Mouse (Mus musculus) liver, embryonic 12.5 days (tissue): ENCODE measurements around the gene Mterf1b. TPM values are rescaled to one million over a fixed set of nuclear protein-coding genes. Genes with fewer than 3 reads are reported as not detected.
"Not testable (repeated sequence)": the region's sequence is repeated elsewhere in the genome, so short reads cannot be mapped to it uniquely, and the experiment has no call there.

Experiments
- ATAC-seq: fragments of 200-750 bp; cut with Nextera tagmentation; 2 replicates; pipeline ENCODE4 v1.8.0; 2017; ENCODE audit warnings: moderate number of reproducible peaks, mild to moderate bottlenecking, moderate library complexity
- H3K27ac ChIP-seq: fragments of 300-500 bp; sonication (generic); 2 replicates; pipeline ENCODE4 v1.5.1; 2016; ENCODE audit warnings: mild to moderate bottlenecking
- H3K27me3 ChIP-seq: fragments of 300-500 bp; sonication (generic); replicated peaks from 2 replicates; pipeline ENCODE4 v1.6.1; 2016; ENCODE audit warnings: mild to moderate bottlenecking, moderate library complexity
- H3K36me3 ChIP-seq: fragments of 300-500 bp; sonication (generic); 2 replicates; pipeline ENCODE4 v1.6.1; 2016; ENCODE audit warnings: mild to moderate bottlenecking, moderate library complexity
- H3K4me1 ChIP-seq: fragments of 300-500 bp; sonication (generic); 2 replicates; pipeline ENCODE4 v1.6.1; 2016
- H3K4me2 ChIP-seq: fragments of 300-500 bp; sonication (generic); 2 replicates; pipeline ENCODE4 v1.6.1; 2016; ENCODE audit warnings: mild to moderate bottlenecking, moderate library complexity
- H3K4me3 ChIP-seq: fragments of 300-500 bp; sonication (generic); 2 replicates; pipeline ENCODE4 v1.5.1; 2016; ENCODE audit warnings: mild to moderate bottlenecking, moderate library complexity
- H3K9ac ChIP-seq: fragments of 300-500 bp; sonication (generic); 2 replicates; pipeline ENCODE4 v1.6.1; 2016; ENCODE audit warnings: mild to moderate bottlenecking, moderate library complexity
- H3K9me3 ChIP-seq: fragments of 300-500 bp; sonication (generic); replicated peaks from 2 replicates; pipeline ENCODE4 v1.6.1; 2016; ENCODE audit warnings: mild to moderate bottlenecking, moderate library complexity
- WGBS: fragments of 180-500 bp; shearing (Covaris S2); methylation state at CpG from one replicate; pipeline ENCODE4 v1.1.7; 2016; ENCODE audit not compliant: insufficient replicate concordance; 5-methylcytosine and 5-hydroxymethylcytosine counted together
- polyA plus RNA-seq: library from polyadenylated mRNA; unstranded; fragments of >200 nt; fragmentation: Nextera tagmentation; extraction: Ambion mirVana; gene quantifications from 2 replicates; pipeline ENCODE4 v1.2.1, GENCODE M21; 2016

Gene Mterf1b
- polyA plus RNA-seq, 1 experiment from 2014 or later, result 3.6 TPM

DNA sequence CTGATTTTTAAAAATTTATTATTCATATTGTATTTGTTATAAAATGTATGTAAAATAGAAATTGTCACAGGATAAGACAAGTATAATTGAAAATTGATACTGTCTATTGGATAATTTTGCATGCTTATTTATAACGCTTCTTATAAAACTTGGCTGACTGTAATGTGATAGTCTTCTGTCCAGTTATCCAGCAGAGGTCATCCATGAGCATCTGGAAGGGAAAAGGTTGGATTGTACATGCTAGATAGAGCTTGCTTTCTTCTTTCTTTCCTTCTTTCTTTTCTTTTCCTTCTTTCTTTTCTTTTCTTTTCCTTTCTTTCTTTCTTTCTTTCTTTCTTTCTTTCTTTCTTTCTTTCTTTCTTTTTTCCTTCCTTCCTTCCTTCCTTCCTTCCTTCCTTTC lies 2.0 kb downstream of the Mterf1b start:
- H3K4me3 ChIP-seq, result no peak overlapping the region
- H3K27me3 ChIP-seq, result no peaks in the 10 kb centered on the region
- H3K27ac ChIP-seq, result no peak overlapping the region
- H3K36me3 ChIP-seq, result 0 out of 2 replicates have a peak, but pooled peaks cover 3% of the 10 kb centered on the region
- H3K9me3 ChIP-seq, result no peaks in the 10 kb centered on the region
- no peak overlapping the region for H3K9ac ChIP-seq
- 86% methylated on average over 1 of the region's 1 CpGs for WGBS
- no peak for ATAC-seq
- peaks cover 10% of the 10 kb centered on the region for H3K4me1 ChIP-seq
- no peak overlapping the region for H3K4me2 ChIP-seq

DNA sequence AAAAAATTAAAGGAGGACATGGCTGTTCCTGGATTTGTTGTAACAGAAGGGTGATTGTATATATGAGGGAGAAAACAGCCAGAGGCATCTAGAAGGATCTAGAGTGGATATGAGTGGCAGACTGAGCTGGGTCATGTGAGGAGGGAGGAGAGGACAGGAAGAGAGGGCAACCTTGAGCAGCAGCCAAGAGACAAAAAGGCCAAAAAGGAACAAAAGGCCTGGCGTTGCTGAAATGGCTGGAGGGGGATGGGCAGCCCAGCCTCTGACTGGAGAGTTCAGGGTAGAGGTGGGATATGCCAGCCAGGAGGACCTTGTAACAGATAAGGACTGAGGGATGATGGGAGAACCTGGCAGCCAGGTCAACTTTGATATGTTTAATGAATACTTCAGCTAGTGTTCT lies 2.9 kb downstream of the Mterf1b start:
- no peak for ATAC-seq
- no peak overlapping the region for H3K9ac ChIP-seq
- H3K36me3 ChIP-seq, result 0 out of 2 replicates have a peak, but pooled peaks cover 3% of the 10 kb centered on the region
- H3K27ac ChIP-seq, result no peak overlapping the region
- no peak overlapping the region for H3K4me2 ChIP-seq
- H3K4me3 ChIP-seq, result no peak overlapping the region
- H3K4me1 ChIP-seq, result peaks cover 10% of the 10 kb centered on the region
- H3K9me3 ChIP-seq, result no peaks in the 10 kb centered on the region
- 68% methylated on average over 1 of the region's 1 CpGs for WGBS
- H3K27me3 ChIP-seq, result no peaks in the 10 kb centered on the region

DNA sequence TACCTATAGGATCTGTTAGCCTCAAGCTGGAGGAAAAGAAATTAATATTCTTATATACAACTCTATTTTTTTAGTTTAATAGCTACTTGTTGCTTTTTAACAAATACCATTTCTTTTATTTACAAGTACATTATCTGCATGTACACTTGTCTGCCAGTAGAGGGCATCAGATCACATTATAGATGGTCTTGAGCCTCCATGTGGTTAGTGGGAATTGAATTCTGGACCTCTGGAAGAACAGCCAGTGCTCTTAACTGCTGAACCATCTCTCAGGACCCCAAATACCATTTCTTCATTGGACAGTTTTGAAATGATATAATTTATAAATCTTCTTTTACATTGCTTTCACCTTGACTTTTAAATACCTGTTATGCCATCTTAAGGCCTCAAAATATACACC lies 9.2 kb downstream of the Mterf1b start:
- Histone ChIP-seq H3K4me3 (no peak overlapping the region), H3K4me2 (no peak overlapping the region), H3K9ac (no peak overlapping the region), H3K9me3 (no peaks in the 10 kb centered on the region), H3K27me3 (no peaks in the 10 kb centered on the region), H3K27ac (no peak overlapping the region), H3K4me1 (no peaks in the 10 kb centered on the region), H3K36me3 (0 out of 2 replicates have a peak, but pooled peaks cover 3% of the 10 kb centered on the region)
- ATAC-seq, result no peak

- H3K9ac ChIP-seq, H3K27me3 ChIP-seq, H3K27ac ChIP-seq, H3K4me2 ChIP-seq, H3K4me1 ChIP-seq, H3K36me3 ChIP-seq, H3K4me3 ChIP-seq, H3K9me3 ChIP-seq, ATAC-seq: not testable (repeated sequence)
- 88% methylated on average over 19 of the region's 19 CpGs for WGBS
These were observed 10.2 kb downstream of the Mterf1b start for GRCm38 (mm10) chr5:4202276-4202810.

DNA sequence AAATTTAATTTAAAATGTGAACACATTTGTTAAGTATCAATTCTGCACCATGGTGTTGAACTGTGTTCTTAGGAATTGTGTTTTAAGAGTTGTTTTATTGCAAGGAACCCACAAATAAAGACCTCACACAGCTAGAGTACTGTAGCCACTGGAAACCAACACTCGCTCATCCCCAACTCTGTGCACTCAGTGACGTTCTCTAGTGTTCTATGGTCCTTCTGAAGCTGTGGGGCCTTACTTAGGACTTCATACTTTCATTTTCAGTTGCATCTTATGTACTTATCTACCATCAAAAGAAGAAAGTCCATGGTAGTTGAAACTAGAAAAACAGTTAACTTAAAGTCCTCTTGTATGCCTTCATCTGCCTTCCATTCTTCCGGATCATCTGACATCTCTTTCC lies 17.9 kb downstream of the Mterf1b start:
- H3K9ac ChIP-seq, H3K27me3 ChIP-seq, H3K27ac ChIP-seq, H3K9me3 ChIP-seq, ATAC-seq, H3K4me1 ChIP-seq, H3K4me2 ChIP-seq, H3K36me3 ChIP-seq, H3K4me3 ChIP-seq: not testable (repeated sequence)
- 63% methylated on average over 3 of the region's 3 CpGs for WGBS

- no peak for ATAC-seq
- H3K27ac ChIP-seq, result no peak overlapping the region
- H3K4me2 ChIP-seq, result no peak overlapping the region
- H3K36me3 ChIP-seq, result no peaks in the 10 kb centered on the region
- no peak overlapping the region for H3K9ac ChIP-seq
- H3K9me3 ChIP-seq, result no peaks in the 10 kb centered on the region
- H3K27me3 ChIP-seq, result no peaks in the 10 kb centered on the region
- H3K4me3 ChIP-seq, result no peak overlapping the region
- H3K4me1 ChIP-seq, result no peaks in the 10 kb centered on the region
- 84% methylated on average over 3 of the region's 3 CpGs for WGBS
These were observed 29.1 kb downstream of the Mterf1b start for GRCm38 (mm10) chr5:4221309-4221708.

GRCm38 (mm10) chr5:4221981-4222623 lies 29.9 kb downstream of the Mterf1b start:
- H3K27me3 ChIP-seq, result no peaks in the 10 kb centered on the region
- ATAC-seq, result no peak
- H3K4me1 ChIP-seq, result no peaks in the 10 kb centered on the region
- WGBS, result 64% methylated on average over 6 of the region's 6 CpGs
- H3K27ac ChIP-seq, result no peak overlapping the region
- no peaks in the 10 kb centered on the region for H3K9me3 ChIP-seq
- H3K4me2 ChIP-seq, result no peak overlapping the region
- H3K36me3 ChIP-seq, result no peaks in the 10 kb centered on the region
- no peak overlapping the region for H3K4me3 ChIP-seq
- H3K9ac ChIP-seq, result no peak overlapping the region

DNA sequence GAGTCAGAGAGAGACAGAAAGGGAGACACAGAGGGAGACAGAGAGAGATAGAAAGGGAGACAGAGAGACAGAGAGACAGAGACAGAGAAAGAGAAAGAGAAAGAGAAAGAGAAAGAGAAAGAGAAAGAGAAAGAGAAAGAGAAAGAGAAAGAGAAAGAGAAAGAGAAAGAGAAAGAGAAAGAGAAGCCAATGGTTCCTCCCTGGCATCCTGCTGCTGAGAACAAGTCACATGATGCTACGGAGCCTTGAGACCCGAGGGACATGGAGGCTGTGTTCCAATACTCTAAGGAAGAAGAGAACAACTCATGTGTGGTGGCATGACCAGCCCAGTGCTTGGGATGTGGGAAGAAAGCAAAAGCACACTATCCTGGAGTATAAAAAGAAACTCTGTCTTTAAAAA lies 40.0 kb downstream of the Mterf1b start:
- H3K4me1 ChIP-seq, result no peaks in the 10 kb centered on the region
- H3K36me3 ChIP-seq, result no peaks in the 10 kb centered on the region
- H3K9me3 ChIP-seq, result no peaks in the 10 kb centered on the region
- WGBS, result 73% methylated on average over 2 of the region's 2 CpGs
- H3K9ac ChIP-seq, result no peak overlapping the region
- no peak overlapping the region for H3K27ac ChIP-seq
- no peak overlapping the region for H3K4me3 ChIP-seq
- no peak for ATAC-seq
- no peak overlapping the region for H3K4me2 ChIP-seq
- H3K27me3 ChIP-seq, result no peaks in the 10 kb centered on the region

DNA sequence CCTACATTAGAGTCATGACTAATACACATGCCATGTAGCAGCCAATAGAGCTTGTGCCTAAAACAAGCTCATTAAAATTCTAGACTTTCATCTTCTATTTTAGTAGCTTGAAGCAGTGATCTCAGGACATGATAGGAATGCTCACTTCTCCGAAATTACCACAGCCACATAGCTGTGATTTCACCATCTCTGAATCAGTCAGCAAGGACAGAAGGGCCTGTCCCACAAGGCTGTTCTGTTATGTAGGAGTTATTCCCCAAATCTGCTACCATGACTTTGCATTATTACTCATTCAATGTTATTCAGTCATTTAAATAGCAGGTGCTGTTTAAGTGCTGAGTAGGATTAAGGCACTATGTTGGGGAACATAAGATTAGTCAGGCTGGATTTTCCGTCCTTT lies 42.3 kb downstream of the Mterf1b start:
- H3K9ac ChIP-seq, result no peak overlapping the region
- no peak for ATAC-seq
- WGBS, result 50% methylated on average over 2 of the region's 2 CpGs
- H3K27me3 ChIP-seq, result no peaks in the 10 kb centered on the region
- no peak overlapping the region for H3K4me2 ChIP-seq
- H3K27ac ChIP-seq, result no peak overlapping the region
- no peak overlapping the region for H3K4me3 ChIP-seq
- no peaks in the 10 kb centered on the region for H3K4me1 ChIP-seq
- no peaks in the 10 kb centered on the region for H3K36me3 ChIP-seq
- no peaks in the 10 kb centered on the region for H3K9me3 ChIP-seq

DNA sequence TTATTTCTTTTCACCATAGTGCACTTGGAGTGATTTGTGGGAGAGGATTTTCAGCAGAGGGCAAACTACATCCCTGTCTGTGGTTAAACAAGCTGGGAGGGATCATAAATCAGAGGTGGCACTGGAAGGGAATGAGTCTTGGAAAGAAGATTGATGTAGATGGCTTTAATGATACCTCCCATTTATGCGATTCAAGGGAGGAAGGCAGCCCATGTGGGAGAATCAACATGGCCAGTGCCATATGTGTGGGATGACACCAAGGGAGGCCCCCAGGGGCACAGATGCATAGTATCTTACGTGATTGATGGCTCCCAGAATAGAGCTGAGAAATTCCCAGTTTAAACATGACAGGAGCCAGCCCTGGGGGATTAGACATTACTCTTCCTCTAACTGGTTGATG lies 48.0 kb downstream of the Mterf1b start:
- WGBS, result 44% methylated on average over 2 of the region's 2 CpGs
- H3K27me3 ChIP-seq, result no peaks in the 10 kb centered on the region
- H3K4me2 ChIP-seq, result no peak overlapping the region
- H3K4me3 ChIP-seq, result no peak overlapping the region
- ATAC-seq, result no peak
- H3K9me3 ChIP-seq, result no peaks in the 10 kb centered on the region
- H3K9ac ChIP-seq, result no peak overlapping the region
- no peak overlapping the region for H3K27ac ChIP-seq
- no peaks in the 10 kb centered on the region for H3K36me3 ChIP-seq
- no peaks in the 10 kb centered on the region for H3K4me1 ChIP-seq

DNA sequence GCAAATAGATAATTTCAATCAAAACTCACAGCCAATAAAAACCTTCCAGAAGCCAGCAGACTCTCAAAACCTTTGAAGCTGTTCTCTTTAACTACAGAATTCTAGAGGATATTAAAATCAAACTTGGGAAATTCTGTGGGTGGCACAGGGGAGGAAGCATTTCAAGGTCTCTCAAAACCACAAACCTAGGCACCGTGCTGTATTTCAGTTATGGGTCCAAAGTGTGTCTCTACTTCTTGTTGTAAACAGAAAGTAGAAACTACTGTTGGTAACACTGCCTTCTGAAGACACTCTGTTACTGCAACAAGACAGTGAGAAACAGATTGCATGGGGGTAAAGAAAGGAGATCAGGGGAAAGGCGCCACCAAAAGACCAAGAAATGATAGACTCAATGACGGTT lies 52.8 kb downstream of the Mterf1b start:
- no peak for ATAC-seq
- no peaks in the 10 kb centered on the region for H3K27me3 ChIP-seq
- H3K27ac ChIP-seq, result no peak overlapping the region
- WGBS, result 34% methylated on average over 3 of the region's 3 CpGs
- no peak overlapping the region for H3K9ac ChIP-seq
- no peak overlapping the region for H3K4me3 ChIP-seq
- H3K4me1 ChIP-seq, result no peaks in the 10 kb centered on the region
- no peaks in the 10 kb centered on the region for H3K36me3 ChIP-seq
- no peaks in the 10 kb centered on the region for H3K9me3 ChIP-seq
- no peak overlapping the region for H3K4me2 ChIP-seq

DNA sequence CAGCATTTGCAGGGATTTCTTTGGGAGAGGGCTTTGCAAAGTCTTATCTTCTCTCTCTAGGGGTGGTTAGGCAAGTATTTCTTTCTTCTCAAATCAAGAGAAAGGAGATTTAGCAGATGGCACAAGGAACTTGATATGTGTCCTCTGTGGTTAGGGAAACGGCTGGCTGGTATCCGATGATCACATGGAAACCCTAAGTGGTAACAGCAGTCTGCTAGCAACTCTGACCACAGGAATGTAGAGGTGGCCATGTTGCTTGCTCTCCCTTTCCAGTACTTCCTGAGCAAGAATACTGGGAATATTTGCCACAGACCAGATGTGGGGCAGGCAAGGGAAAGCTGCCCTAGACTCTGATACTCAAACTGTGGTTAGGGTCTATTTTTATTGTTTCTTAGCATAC lies 53.9 kb downstream of the Mterf1b start:
- 13% methylated on average over 2 of the region's 2 CpGs for WGBS
- H3K4me2 ChIP-seq, result no peak overlapping the region
- no peaks in the 10 kb centered on the region for H3K36me3 ChIP-seq
- no peak overlapping the region for H3K4me3 ChIP-seq
- no peaks in the 10 kb centered on the region for H3K27me3 ChIP-seq
- H3K9me3 ChIP-seq, result no peaks in the 10 kb centered on the region
- no peak for ATAC-seq
- H3K27ac ChIP-seq, result no peak overlapping the region
- no peaks in the 10 kb centered on the region for H3K4me1 ChIP-seq
- no peak overlapping the region for H3K9ac ChIP-seq
